ENCODE assay signal across 8 mouse cellular contexts in genomic region chr8:89040751-89041420, GRCm38 (mm10). TPM values are rescaled to one million over a fixed set of nuclear protein-coding genes. Genes with fewer than 3 reads are reported as not detected.
DNase-seq lines count a peak whose midpoint lies in the region; ATAC-seq lines count a peak whose summit lies in the region.

No protein-coding gene starts in this region.

- peak overlapping the region; percentile 89 for H3K4me2 ChIP-seq in lung, embryonic 15.5 days
- peak overlapping the region; percentile 72 for H3K4me2 ChIP-seq in forebrain, embryonic 15.5 days (replicated peaks)
- H3K4me2 ChIP-seq in neural tube, embryonic 13.5 days: peak overlapping the region; percentile 85

- H3K27me3 ChIP-seq in lung, embryonic 15.5 days: peaks cover 98% of the 10 kb centered on the region
- no peaks in the 10 kb centered on the region for H3K27me3 ChIP-seq in forebrain, embryonic 15.5 days
- peaks cover 16% of the 10 kb centered on the region; the same call in 1 of the 2 replicates for H3K27me3 ChIP-seq in neural tube, embryonic 13.5 days

- no peaks in the 10 kb centered on the region for H3K9me3 ChIP-seq in lung, embryonic 15.5 days
- no peaks in the 10 kb centered on the region for H3K9me3 ChIP-seq in forebrain, embryonic 15.5 days
- H3K9me3 ChIP-seq in neural tube, embryonic 13.5 days: no peaks in the 10 kb centered on the region

- H3K4me1 ChIP-seq in lung, embryonic 15.5 days: peaks cover 34% of the 10 kb centered on the region
- H3K4me1 ChIP-seq in forebrain, embryonic 15.5 days: peaks cover 77% of the 10 kb centered on the region
- peaks cover 67% of the 10 kb centered on the region for H3K4me1 ChIP-seq in neural tube, embryonic 13.5 days (replicated peaks)

- no peak for ATAC-seq in lung, embryonic 15.5 days (ENCODE audit: borderline replicate concordance, extremely low read depth, low FRiP score, low TSS enrichment)
- ATAC-seq in forebrain, embryonic 15.5 days (replicated peaks): no peak
- no peak for ATAC-seq in neural tube, embryonic 13.5 days (ENCODE audit: low read depth)

- no peak overlapping the region for H3K27ac ChIP-seq in lung, embryonic 15.5 days
- H3K27ac ChIP-seq in forebrain, embryonic 15.5 days (replicated peaks): peak overlapping the region; percentile 91
- H3K27ac ChIP-seq in neural tube, embryonic 13.5 days (replicated peaks): peak overlapping the region; percentile 98

- H3K9ac ChIP-seq in lung, embryonic 15.5 days: no peak overlapping the region
- H3K9ac ChIP-seq in forebrain, embryonic 15.5 days (replicated peaks): peak overlapping the region; percentile 71
- H3K9ac ChIP-seq in neural tube, embryonic 13.5 days: peak overlapping the region; percentile 89

- H3K4me3 ChIP-seq in lung, embryonic 15.5 days: peak overlapping the region; percentile 43
- peak overlapping the region; percentile 60 for H3K4me3 ChIP-seq in forebrain, embryonic 15.5 days
- H3K4me3 ChIP-seq in neural tube, embryonic 13.5 days: peak overlapping the region; percentile 69

- WGBS in lung, embryonic 15.5 days: 4% methylated on average over 40 of the region's 40 CpGs
- 1% methylated on average over 40 of the region's 40 CpGs for WGBS in forebrain, embryonic 15.5 days
- 1% methylated on average over 40 of the region's 40 CpGs for WGBS in neural tube, embryonic 13.5 days

- H3K36me3 ChIP-seq in lung, embryonic 15.5 days: no peaks in the 10 kb centered on the region
- no peaks in the 10 kb centered on the region for H3K36me3 ChIP-seq in forebrain, embryonic 15.5 days
- no peaks in the 10 kb centered on the region for H3K36me3 ChIP-seq in neural tube, embryonic 13.5 days

- DNase-seq in lung, postnatal 25 days (ENCODE audit: low spot score): no peak
- peak; percentile 64 to 84 for DNase-seq in kidney, postnatal 36 days
- DNase-seq in gastrocnemius, adult 8-10 months (ENCODE audit: low spot score in 2 of 2): no peak
- no peak for DNase-seq in left cerebral cortex, adult 11 months (ENCODE audit: low spot score)
- DNase-seq in thymus, adult 18-20 months: no peak

RNA-seq across cellular contexts. Expression of gene Sall1, which starts 3.1 kb away (rescaled TPM):
- 0.10 and 0.21 TPM in 2 replicates for polyA plus RNA-seq in lung, embryonic 15.5 days (2015; fragmentation: Nextera tagmentation; extraction: Ambion mirVana)
- 15.4 and 17.4 TPM in 2 replicates for polyA plus RNA-seq in forebrain, embryonic 15.5 days (2015; fragmentation: Nextera tagmentation; extraction: Ambion mirVana)
- 17.1 and 17.2 TPM in 2 replicates for polyA plus RNA-seq in neural tube, embryonic 13.5 days (2015; fragmentation: Nextera tagmentation; extraction: Ambion mirVana)
- total RNA-seq in gastrocnemius, adult 8-10 months (2022): not detected

Comparison
In these comparisons a context has a peak if more than half of its experiments do, and no peak if none do; other contexts are left out.
1. DNase-seq: peak in kidney, postnatal 36 days (2 of 2); none in lung, postnatal 25 days (single experiment), gastrocnemius, adult 8-10 months (0 of 2), left cerebral cortex, adult 11 months (single experiment) and thymus, adult 18-20 months (0 of 2).
2. RNA of gene Sall1, which starts 3.1 kb away (polyA plus RNA-seq): 17.1 to 17.2 TPM in neural tube, embryonic 13.5 days and 15.4 to 17.4 TPM in forebrain, embryonic 15.5 days; 0.10 to 0.21 TPM in lung, embryonic 15.5 days; every median in the first group is over 10 times any median in the second.
3. Peak in every context shown above with its lines, with median percentiles within 50 percentile points of each other: H3K4me2 ChIP-seq and H3K4me3 ChIP-seq.